Mouse (Mus musculus) ovary, postnatal 10 days (tissue): ENCODE data around the gene Tst.

Experiments
- DNase-seq: peaks from one replicate; pipeline ENCODE4 v3.0.0; 2022; ENCODE audit warnings: low spot score

Gene Tst

GRCm38 (mm10) chr15:78429871-78430622 is 24.3 kb upstream of the Tst start:
- DNase-seq: no peak

GRCm38 (mm10) chr15:78429139-78429459 is 23.4 kb upstream of the Tst start:
- DNase-seq: no peak

- DNase-seq: peak; percentile 55
These were observed 22.9 kb upstream of the Tst start, which contains the start of gene Kctd17 for GRCm38 (mm10) chr15:78428391-78429138. Gene Kctd17 (plus strand): TSS chr15:78428564.

GRCm38 (mm10) chr15:78425230-78425629 is 19.5 kb upstream of the Tst start:
- DNase-seq: no peak

GRCm38 (mm10) chr15:78424507-78424906 is 18.8 kb upstream of the Tst start:
- DNase-seq: no peak

GRCm38 (mm10) chr15:78422046-78422956 is 16.6 kb upstream of the Tst start:
- DNase-seq: peak; percentile 67

- no peak for DNase-seq
These were observed 14.7 kb upstream of the Tst start for GRCm38 (mm10) chr15:78420395-78420794.

- DNase-seq: no peak
These were observed 11.2 kb upstream of the Tst start for GRCm38 (mm10) chr15:78416937-78417336.

- DNase-seq: no peak
These were observed 8.4 kb upstream of the Tst start for GRCm38 (mm10) chr15:78414157-78414556.

- DNase-seq: no peak
These were observed 8.0 kb upstream of the Tst start for GRCm38 (mm10) chr15:78413719-78414117.

GRCm38 (mm10) chr15:78413083-78413718 is 7.5 kb upstream of the Tst start:
- no peak for DNase-seq

GRCm38 (mm10) chr15:78409570-78410052 is 3.9 kb upstream of the Tst start:
- no peak for DNase-seq

GRCm38 (mm10) chr15:78406293-78406934 is 707 bp upstream of the Tst start, which contains the start of gene Mpst:
Gene Mpst (plus strand): TSS chr15:78406416.
- DNase-seq: peak; percentile 87

- no peak for DNase-seq
These were observed 609 bp downstream of the Tst start for GRCm38 (mm10) chr15:78405098-78405497.

- DNase-seq: no peak
These were observed 1.8 kb downstream of the Tst start for GRCm38 (mm10) chr15:78403896-78404295.

- DNase-seq: no peak
These were observed 2.4 kb downstream of the Tst start for GRCm38 (mm10) chr15:78403301-78403741.

GRCm38 (mm10) chr15:78402423-78402822 is 3.3 kb downstream of the Tst start:
- DNase-seq: no peak

GRCm38 (mm10) chr15:78401921-78402320 is 3.8 kb downstream of the Tst start:
- DNase-seq: no peak

GRCm38 (mm10) chr15:78401345-78401744 is 4.4 kb downstream of the Tst start:
- no peak for DNase-seq

- DNase-seq: no peak
These were observed 10.2 kb downstream of the Tst start, which contains the start of gene Tex33 for GRCm38 (mm10) chr15:78395478-78395962. Gene Tex33 (minus strand): TSS chr15:78395912.

- no peak for DNase-seq
These were observed 14.9 kb downstream of the Tst start for GRCm38 (mm10) chr15:78390855-78391254.
